Mouse (Mus musculus): ENCODE measurements around the gene Cdiptos.

Cdiptos gene

DNA sequence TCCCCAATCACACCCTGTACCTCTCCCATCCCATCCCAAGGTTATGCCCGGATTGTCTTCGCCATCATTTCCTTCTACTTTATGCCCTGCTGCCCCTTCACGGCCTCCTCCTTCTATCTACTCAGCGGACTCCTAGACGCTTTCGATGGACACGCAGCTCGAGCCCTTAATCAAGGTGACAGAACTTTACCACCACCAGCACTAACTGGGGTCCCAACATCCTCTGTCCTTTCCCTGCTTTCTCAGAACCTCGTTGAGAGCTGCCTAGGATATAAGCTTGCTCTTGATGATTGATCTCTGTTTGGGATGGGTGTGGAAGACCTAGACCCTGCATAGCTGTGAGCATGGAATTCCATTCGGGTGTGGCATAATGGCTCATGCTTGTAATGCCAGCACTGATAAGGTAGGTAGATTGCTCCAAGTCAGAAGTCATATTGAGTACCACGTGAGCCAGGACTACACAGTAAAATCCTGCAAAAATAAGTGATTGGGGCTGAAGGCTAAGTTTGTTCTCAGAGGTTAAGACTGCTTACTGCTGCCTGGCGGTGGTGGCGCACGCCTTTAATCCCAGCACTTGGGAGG lies 1.1 kb upstream of the Cdiptos start:
- DNase-seq (ENCODE audit: low spot score in 2 of 2), result no peak

DNA sequence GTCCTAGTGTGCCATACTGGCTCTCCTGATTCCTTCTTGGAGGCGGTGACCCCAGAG lies 177 bp downstream of the Cdiptos start, which contains the start of gene Cdipt:
Gene Cdipt, plus strand, starts transcription at position 22 of the 57 bp plus-strand sequence.
- DNase-seq (ENCODE audit: low spot score in 2 of 2), result no peak

- no peak for DNase-seq (ENCODE audit: low spot score in 2 of 2)
These were observed 405 bp downstream of the Cdiptos start for GRCm38 (mm10) chr7:126975493-126975892.

DNA sequence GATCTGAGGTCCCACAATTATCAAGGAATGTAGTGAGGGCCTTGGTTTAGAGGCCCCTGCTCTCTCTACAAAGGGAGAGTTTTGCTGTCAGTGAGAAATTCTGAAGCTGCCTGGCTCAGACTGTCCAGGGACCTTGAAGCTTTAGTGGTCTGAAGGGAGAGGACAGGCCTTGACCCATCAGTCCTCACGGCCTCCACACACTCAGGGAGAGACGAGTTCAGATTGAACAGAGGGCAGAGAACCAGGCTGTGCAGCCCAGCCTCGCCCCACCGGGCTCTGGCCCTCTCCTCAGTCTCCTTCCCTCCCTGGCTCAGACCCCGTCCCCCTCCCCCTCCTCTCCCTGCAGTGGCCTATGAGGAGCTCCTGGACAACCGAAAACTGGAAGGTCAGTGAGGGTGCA lies 8.5 kb downstream of the Cdiptos start:
- DNase-seq (ENCODE audit: low spot score in 2 of 2), result no peak

DNA sequence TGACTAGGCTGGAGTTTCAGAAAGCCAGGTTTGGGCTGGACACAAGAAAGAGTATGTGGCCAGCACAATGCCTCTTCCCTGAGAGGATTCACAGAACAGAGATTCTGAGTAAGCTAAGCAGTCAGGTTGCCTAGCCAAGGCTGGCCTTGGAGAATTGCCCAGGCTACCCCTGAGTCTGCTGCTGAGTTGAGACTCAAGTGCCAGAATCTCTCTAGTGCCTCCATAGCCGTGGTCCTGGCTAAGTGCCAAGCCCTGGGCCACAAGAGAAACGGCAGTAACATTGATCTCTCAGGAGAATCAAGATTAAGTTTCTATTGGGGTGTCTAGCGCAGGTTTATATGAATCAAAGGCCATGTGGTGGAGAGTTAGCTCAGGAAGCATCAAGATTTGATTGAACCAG lies 10.3 kb downstream of the Cdiptos start:
- DNase-seq (ENCODE audit: low spot score in 2 of 2), result no peak

GRCm38 (mm10) chr7:126963548-126964286 lies 12.2 kb downstream of the Cdiptos start:
- DNase-seq (ENCODE audit: low spot score in 2 of 2), result peak; percentile 14 to 41

DNA sequence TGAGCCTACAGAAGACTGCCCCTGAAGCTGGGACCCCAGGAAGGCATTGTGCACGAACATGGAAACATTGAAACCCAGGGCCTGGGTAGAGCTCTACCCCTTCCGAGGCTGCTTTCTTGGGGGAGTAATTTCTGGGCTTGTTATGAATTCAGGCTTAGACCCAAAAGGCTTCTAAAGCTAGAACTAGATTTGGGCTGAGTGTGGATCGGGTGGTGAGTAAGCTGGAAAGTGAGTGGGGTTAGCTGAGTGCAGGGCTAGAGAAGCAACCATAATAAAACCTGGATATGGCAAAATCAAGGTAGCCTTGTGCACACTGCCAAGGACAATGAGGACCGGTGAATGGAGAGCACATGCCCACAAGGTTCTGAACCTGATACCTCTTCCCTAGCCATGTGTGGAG lies 13.9 kb downstream of the Cdiptos start:
- no peak for DNase-seq (ENCODE audit: low spot score in 2 of 2)

- no peak for DNase-seq (ENCODE audit: low spot score in 2 of 2)
These were observed 14.8 kb downstream of the Cdiptos start for GRCm38 (mm10) chr7:126961095-126961494.

GRCm38 (mm10) chr7:126959780-126960179 lies 16.1 kb downstream of the Cdiptos start:
- DNase-seq (ENCODE audit: low spot score in 2 of 2), result no peak

- no peak for DNase-seq (ENCODE audit: low spot score in 2 of 2)
These were observed 20.8 kb downstream of the Cdiptos start for GRCm38 (mm10) chr7:126955125-126955524.

GRCm38 (mm10) chr7:126952646-126953045 lies 23.3 kb downstream of the Cdiptos start:
- no peak for DNase-seq (ENCODE audit: low spot score in 2 of 2)

DNA sequence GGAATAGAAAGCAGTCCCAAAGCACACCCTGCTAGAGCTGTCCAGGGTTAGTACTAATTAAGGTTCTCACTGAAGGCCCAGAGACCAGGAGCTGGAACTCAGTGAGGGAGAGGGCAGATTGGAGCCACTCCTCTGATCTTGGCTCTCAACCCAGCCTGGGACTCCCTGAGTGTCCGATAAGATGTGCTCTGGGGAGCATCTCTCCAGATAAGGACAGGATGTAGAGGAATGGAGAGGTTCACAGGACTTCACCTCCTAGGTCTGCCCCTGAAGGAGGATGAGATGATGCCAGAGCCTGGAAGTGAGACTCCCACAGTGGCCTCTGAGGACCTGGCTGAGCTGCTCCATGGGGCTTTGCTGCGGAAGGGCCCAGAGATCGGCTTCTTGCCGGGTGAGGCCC lies 24.2 kb downstream of the Cdiptos start:
- no peak for DNase-seq (ENCODE audit: low spot score in 2 of 2)

GRCm38 (mm10) chr7:126950647-126951615 lies 25.0 kb downstream of the Cdiptos start:
- DNase-seq (ENCODE audit: low spot score in 2 of 2), result no peak

DNA sequence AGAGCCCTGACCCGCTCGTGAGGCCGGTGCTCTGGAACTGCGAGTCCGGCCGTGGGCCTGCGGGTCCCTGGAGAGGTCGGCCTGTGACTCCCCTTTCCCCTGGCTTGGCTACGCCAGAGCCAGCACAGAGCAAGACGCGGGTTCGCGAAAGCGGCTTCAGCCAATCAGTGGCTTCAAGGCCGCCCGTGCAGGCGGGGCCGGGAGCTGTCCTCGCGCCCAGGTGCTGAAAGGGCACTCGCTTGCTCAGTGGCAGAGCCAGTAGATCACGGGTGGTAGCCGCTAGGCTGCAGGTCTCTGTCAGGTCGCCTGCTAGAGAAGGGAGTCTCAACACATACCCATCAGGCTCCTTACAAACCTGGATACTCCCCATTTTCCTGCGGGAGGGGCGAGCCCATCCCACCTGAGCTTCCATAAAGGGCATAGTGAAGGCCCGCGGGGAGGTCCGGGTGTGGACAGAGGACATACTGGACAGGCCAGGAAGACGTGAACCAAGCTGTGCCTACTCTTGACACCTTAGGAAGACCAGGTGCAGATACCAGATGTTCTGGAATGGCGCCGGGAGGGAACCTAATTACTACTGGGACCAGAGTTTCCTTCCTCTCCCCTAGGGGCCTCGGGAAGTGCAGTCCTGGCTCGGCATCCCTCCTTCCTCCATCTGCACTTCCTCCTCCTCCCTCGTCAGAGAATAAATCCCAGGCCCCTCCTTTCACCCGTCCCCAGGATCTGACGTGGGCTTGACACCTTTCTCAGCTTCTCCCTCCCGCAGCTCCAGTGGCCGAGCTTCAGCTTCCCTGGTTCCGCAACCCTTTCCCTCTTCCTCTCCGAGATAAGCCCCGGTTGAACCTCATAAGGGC lies 25.9 kb downstream of the Cdiptos start, which contains the start of gene Sez6l2:
Gene Sez6l2, plus strand, starts transcription at position 771 of the 854 bp plus-strand sequence.
- DNase-seq (ENCODE audit: low spot score in 2 of 2), result peak; percentile 84 to 97

GRCm38 (mm10) chr7:126949403-126949792 lies 26.5 kb downstream of the Cdiptos start, which contains the start of gene Asphd1:
Gene Asphd1 (minus strand): TSS chr7:126949582.
- no peak for DNase-seq (ENCODE audit: low spot score in 2 of 2)

GRCm38 (mm10) chr7:126948626-126949025 lies 27.3 kb downstream of the Cdiptos start:
- no peak for DNase-seq (ENCODE audit: low spot score in 2 of 2)

GRCm38 (mm10) chr7:126946530-126946929 lies 29.4 kb downstream of the Cdiptos start:
- DNase-seq (ENCODE audit: low spot score in 2 of 2), result peak; percentile 16 to 51

DNA sequence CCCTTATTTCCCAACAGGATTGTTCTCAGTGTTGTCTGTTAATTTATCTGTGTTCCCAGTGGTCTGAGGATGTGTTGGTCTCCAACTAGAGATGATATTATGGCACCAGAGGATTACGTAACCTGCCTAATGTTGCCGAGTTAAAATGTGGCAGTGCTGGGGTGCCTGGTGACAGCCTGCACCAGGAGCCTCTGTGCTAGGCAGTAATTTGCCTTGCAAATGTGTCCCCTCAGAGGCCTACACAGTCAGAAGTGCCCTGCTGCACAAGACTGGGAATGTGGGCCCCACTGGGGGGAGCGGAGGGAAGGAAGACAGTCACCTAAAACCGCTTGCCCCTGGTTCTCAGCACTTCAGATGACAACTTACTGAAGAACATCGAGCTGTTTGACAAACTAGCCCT lies 34.1 kb downstream of the Cdiptos start:
- DNase-seq (ENCODE audit: low spot score in 2 of 2), result no peak

- no peak for DNase-seq (ENCODE audit: low spot score in 2 of 2)
These were observed 34.7 kb downstream of the Cdiptos start for GRCm38 (mm10) chr7:126941171-126941570.

DNA sequence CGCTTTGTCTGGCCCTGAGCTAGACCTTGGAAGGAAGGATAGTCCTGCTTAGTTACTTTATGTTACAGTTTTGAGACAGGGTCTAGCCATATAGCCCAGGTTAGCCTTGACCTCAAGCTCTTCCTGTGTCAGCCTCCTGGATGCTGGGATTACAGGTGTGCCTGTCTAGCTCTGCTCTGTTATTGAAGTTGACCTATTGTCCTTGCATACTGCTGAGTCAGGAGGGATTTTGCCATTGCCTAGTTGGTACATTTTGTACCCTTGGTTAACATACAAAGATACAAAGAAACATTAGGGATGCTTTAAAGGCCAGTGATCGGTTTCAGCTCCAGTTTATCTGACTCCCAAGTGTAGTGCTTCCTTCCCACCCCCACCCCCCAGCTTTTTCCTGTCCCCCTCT lies 43.2 kb downstream of the Cdiptos start:
- no peak for DNase-seq (ENCODE audit: low spot score in 2 of 2)

DNA sequence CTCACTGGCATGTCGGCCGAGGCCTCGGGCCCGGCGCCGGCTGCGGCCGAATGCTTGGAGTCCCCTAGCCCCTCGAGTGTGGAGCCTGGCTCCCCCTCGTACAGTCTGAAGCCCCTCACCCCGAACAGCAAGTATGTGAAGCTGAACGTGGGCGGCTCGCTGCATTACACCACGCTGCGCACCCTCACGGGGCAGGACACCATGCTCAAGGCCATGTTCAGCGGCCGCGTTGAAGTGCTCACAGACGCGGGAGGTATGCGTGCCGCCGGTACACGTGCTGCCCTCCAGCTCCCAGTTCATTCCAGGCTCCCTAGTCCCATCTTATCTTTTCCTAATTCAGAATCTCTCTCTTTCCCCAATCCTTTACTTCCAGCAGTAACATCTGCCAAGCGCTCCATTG lies 46.9 kb downstream of the Cdiptos start:
- DNase-seq (ENCODE audit: low spot score in 2 of 2), result no peak

All from thymus, postnatal 10 days (tissue).